Mouse (Mus musculus): ENCODE data around the gene Akap6. TPM values are rescaled to one million over a fixed set of nuclear protein-coding genes. Genes with fewer than 3 reads are reported as not detected.

Gene Akap6
- polyA plus RNA-seq, 1 experiment from 2014 or later: 1.2 TPM

GRCm38 (mm10) chr12:53032762-53033161 is 333.6 kb downstream of the Akap6 start:
- Histone ChIP-seq H3K9ac (0 out of 2 replicates have a peak overlapping the region, but pooled peaks have one; percentile 4), H3K27ac (peak overlapping the region; percentile 52; the same call in 1 of the 2 replicates), H3K4me1 (peaks cover 17% of the 10 kb centered on the region), H3K27me3 (no peaks in the 10 kb centered on the region), H3K9me3 (no peaks in the 10 kb centered on the region), H3K4me3 (no peak overlapping the region), H3K36me3 (no peaks in the 10 kb centered on the region), H3K4me2 (replicated peaks) (peak overlapping the region; percentile 55)
- WGBS: 6% methylated on average over 7 of the region's 7 CpGs
- peak; percentile 40; the same call in 1 of the 2 replicates for ATAC-seq (ENCODE audit: low FRiP score, low read depth)

GRCm38 (mm10) chr12:53033404-53033913 is 334.3 kb downstream of the Akap6 start:
- 37% methylated on average over 14 of the region's 14 CpGs for WGBS
- Histone ChIP-seq H3K27ac (peak overlapping the region; percentile 72; the same call in 1 of the 2 replicates), H3K36me3 (no peaks in the 10 kb centered on the region), H3K9ac (0 out of 2 replicates have a peak overlapping the region, but pooled peaks have one; percentile 48), H3K27me3 (no peaks in the 10 kb centered on the region), H3K9me3 (no peaks in the 10 kb centered on the region), H3K4me1 (peaks cover 17% of the 10 kb centered on the region), H3K4me3 (peak overlapping the region; percentile 10; the same call in 1 of the 2 replicates), H3K4me2 (replicated peaks) (peak overlapping the region; percentile 55)
- ATAC-seq (ENCODE audit: low FRiP score, low read depth): no peak; the same call in 1 of the 2 replicates

- no peaks in the 10 kb centered on the region for H3K27me3 ChIP-seq
- no peak overlapping the region for H3K9ac ChIP-seq
- no peak for ATAC-seq (ENCODE audit: low FRiP score, low read depth)
- no peaks in the 10 kb centered on the region for H3K36me3 ChIP-seq
- H3K9me3 ChIP-seq: no peaks in the 10 kb centered on the region
- 85% methylated on average over 5 of the region's 5 CpGs for WGBS
- no peak overlapping the region for H3K27ac ChIP-seq
- H3K4me2 ChIP-seq (replicated peaks): no peak overlapping the region
- no peak overlapping the region for H3K4me3 ChIP-seq
- H3K4me1 ChIP-seq: no peaks in the 10 kb centered on the region
Observed at GRCm38 (mm10) chr12:53040634-53041033, 341.5 kb downstream of the Akap6 start.

GRCm38 (mm10) chr12:53042739-53043138 is 343.6 kb downstream of the Akap6 start:
- H3K9ac ChIP-seq: no peak overlapping the region
- no peak overlapping the region for H3K4me2 ChIP-seq (replicated peaks)
- H3K27ac ChIP-seq: no peak overlapping the region
- no peak overlapping the region for H3K4me3 ChIP-seq
- no peaks in the 10 kb centered on the region for H3K9me3 ChIP-seq
- 27% methylated on average over 5 of the region's 5 CpGs for WGBS
- no peaks in the 10 kb centered on the region for H3K27me3 ChIP-seq
- no peaks in the 10 kb centered on the region for H3K4me1 ChIP-seq
- ATAC-seq (ENCODE audit: low FRiP score, low read depth): no peak
- H3K36me3 ChIP-seq: no peaks in the 10 kb centered on the region

- Histone ChIP-seq H3K27me3 (no peaks in the 10 kb centered on the region), H3K4me3 (no peak overlapping the region), H3K9me3 (no peaks in the 10 kb centered on the region), H3K4me2 (replicated peaks) (no peak overlapping the region), H3K36me3 (no peaks in the 10 kb centered on the region), H3K4me1 (peaks cover 20% of the 10 kb centered on the region), H3K27ac (no peak overlapping the region), H3K9ac (no peak overlapping the region)
- no peak for ATAC-seq (ENCODE audit: low FRiP score, low read depth)
- 63% methylated on average over 7 of the region's 7 CpGs for WGBS
Observed at GRCm38 (mm10) chr12:53057606-53058005, 358.4 kb downstream of the Akap6 start.

- H3K27me3 ChIP-seq: no peaks in the 10 kb centered on the region
- 65% methylated on average over 6 of the region's 6 CpGs for WGBS
- no peak overlapping the region for H3K4me2 ChIP-seq (replicated peaks)
- no peaks in the 10 kb centered on the region for H3K36me3 ChIP-seq
- no peak overlapping the region for H3K9ac ChIP-seq
- no peaks in the 10 kb centered on the region for H3K9me3 ChIP-seq
- peaks cover 26% of the 10 kb centered on the region for H3K4me1 ChIP-seq
- no peak overlapping the region for H3K4me3 ChIP-seq
- no peak overlapping the region for H3K27ac ChIP-seq
- no peak for ATAC-seq (ENCODE audit: low FRiP score, low read depth)
Observed at GRCm38 (mm10) chr12:53060903-53061302, 361.7 kb downstream of the Akap6 start.

GRCm38 (mm10) chr12:53061466-53062124 is 362.4 kb downstream of the Akap6 start:
- Histone ChIP-seq H3K36me3 (no peaks in the 10 kb centered on the region), H3K4me1 (peaks cover 26% of the 10 kb centered on the region), H3K9ac (no peak overlapping the region), H3K9me3 (no peaks in the 10 kb centered on the region), H3K4me3 (peak overlapping the region; percentile 20), H3K27me3 (no peaks in the 10 kb centered on the region), H3K27ac (no peak overlapping the region), H3K4me2 (replicated peaks) (peak overlapping the region; percentile 53)
- 6% methylated on average over 7 of the region's 7 CpGs for WGBS
- peak; percentile 57; the same call in 1 of the 2 replicates for ATAC-seq (ENCODE audit: low FRiP score, low read depth)

GRCm38 (mm10) chr12:53063003-53063402 is 363.8 kb downstream of the Akap6 start:
- 22% methylated on average over 9 of the region's 9 CpGs for WGBS
- Histone ChIP-seq H3K4me3 (no peak overlapping the region), H3K4me2 (replicated peaks) (peak overlapping the region; percentile 37)

GRCm38 (mm10) chr12:53064241-53064760 is 365.1 kb downstream of the Akap6 start:
- Histone ChIP-seq H3K9ac (no peak overlapping the region), H3K27ac (no peak overlapping the region), H3K9me3 (no peaks in the 10 kb centered on the region), H3K4me2 (replicated peaks) (no peak overlapping the region), H3K27me3 (no peaks in the 10 kb centered on the region), H3K36me3 (no peaks in the 10 kb centered on the region), H3K4me1 (peaks cover 26% of the 10 kb centered on the region), H3K4me3 (no peak overlapping the region)
- WGBS: 65% methylated on average over 4 of the region's 4 CpGs
- no peak for ATAC-seq (ENCODE audit: low FRiP score, low read depth)

More at GRCm38 (mm10) chr12:53063003-53063402, 363.8 kb downstream of the Akap6 start:
- H3K9me3 ChIP-seq: no peaks in the 10 kb centered on the region
- H3K27me3 ChIP-seq: no peaks in the 10 kb centered on the region
- H3K4me1 ChIP-seq: peaks cover 26% of the 10 kb centered on the region
- no peak for ATAC-seq (ENCODE audit: low FRiP score, low read depth)
- H3K36me3 ChIP-seq: no peaks in the 10 kb centered on the region
- no peak overlapping the region for H3K27ac ChIP-seq
- no peak overlapping the region for H3K9ac ChIP-seq

- ATAC-seq (ENCODE audit: low FRiP score, low read depth): no peak
- no peaks in the 10 kb centered on the region for H3K9me3 ChIP-seq
- no peak overlapping the region for H3K9ac ChIP-seq
- H3K27ac ChIP-seq: no peak overlapping the region
- no peaks in the 10 kb centered on the region for H3K27me3 ChIP-seq
- no peak overlapping the region for H3K4me3 ChIP-seq
- peaks cover 26% of the 10 kb centered on the region for H3K4me1 ChIP-seq
- H3K4me2 ChIP-seq (replicated peaks): no peak overlapping the region
- H3K36me3 ChIP-seq: no peaks in the 10 kb centered on the region
- 75% methylated on average over 11 of the region's 11 CpGs for WGBS
Observed at GRCm38 (mm10) chr12:53065031-53065785, 366.0 kb downstream of the Akap6 start.

- no peak overlapping the region for H3K4me3 ChIP-seq
- no peak for ATAC-seq (ENCODE audit: low FRiP score, low read depth)
- peaks cover 20% of the 10 kb centered on the region for H3K4me1 ChIP-seq
- no peaks in the 10 kb centered on the region for H3K36me3 ChIP-seq
- WGBS: 85% methylated on average over 9 of the region's 9 CpGs
- H3K9me3 ChIP-seq: no peaks in the 10 kb centered on the region
- H3K9ac ChIP-seq: no peak overlapping the region
- H3K27me3 ChIP-seq: no peaks in the 10 kb centered on the region
- no peak overlapping the region for H3K27ac ChIP-seq
- no peak overlapping the region for H3K4me2 ChIP-seq (replicated peaks)
Observed at GRCm38 (mm10) chr12:53066321-53066720, 367.1 kb downstream of the Akap6 start.

GRCm38 (mm10) chr12:53070907-53071306 is 371.7 kb downstream of the Akap6 start:
- Histone ChIP-seq H3K4me2 (replicated peaks) (no peak overlapping the region), H3K9ac (no peak overlapping the region), H3K36me3 (no peaks in the 10 kb centered on the region), H3K27ac (no peak overlapping the region), H3K27me3 (no peaks in the 10 kb centered on the region), H3K4me1 (no peaks in the 10 kb centered on the region), H3K9me3 (no peaks in the 10 kb centered on the region), H3K4me3 (no peak overlapping the region)
- WGBS: 85% methylated on average over 5 of the region's 5 CpGs
- ATAC-seq (ENCODE audit: low FRiP score, low read depth): no peak

Data from limb, embryonic 13.5 days (tissue).